11 mouse cellular contexts compared by ENCODE assay signal in the genomic region with DNA sequence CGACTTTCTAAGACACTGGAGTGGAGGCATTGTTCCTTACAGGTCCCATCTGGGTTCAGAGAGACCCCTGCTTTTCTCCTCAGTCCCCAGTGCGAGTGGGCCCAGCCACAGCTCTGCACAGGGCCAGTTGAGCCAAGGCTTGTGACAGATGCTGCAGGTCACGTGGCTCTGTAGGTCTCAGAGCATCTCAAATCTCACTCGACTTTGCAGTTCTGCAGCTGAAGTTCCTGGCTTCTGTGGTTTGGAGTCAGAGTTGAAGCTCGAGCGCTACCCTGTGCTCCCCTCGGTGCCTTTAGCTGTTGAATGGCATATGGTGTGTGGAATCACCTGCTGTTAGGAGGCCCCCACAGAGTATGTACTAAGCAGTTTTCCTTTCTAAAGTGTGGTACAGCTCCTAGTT.
A peak's percentile ranks its signal among the peaks of the same experiment; 100 is the strongest.
DNase-seq lines count a peak whose midpoint lies in the region; ATAC-seq lines count a peak whose summit lies in the region.
"Had no signal": no experiment of that assay in that cellular context is flagged by ENCODE, and none has a peak within 500 bp of the region (broad histone marks: within the 10 kb centered on the region; RNA-seq: fewer than 3 reads in every experiment).

No protein-coding gene starts in this region.

- 0 out of 2 replicates have a peak, but pooled peaks have one; percentile 45 for ATAC-seq in cerebellum, adult (ENCODE audit: insufficient number of reproducible peaks, low FRiP score, low TSS enrichment)
- no peak for ATAC-seq in midbrain, embryonic 16.5 days
- ATAC-seq in midbrain, embryonic 13.5 days, result no peak

- H3K27ac ChIP-seq in heart, embryonic 10.5 days, result peak overlapping the region; percentile 59; the same call in 1 of the 2 replicates
- 0 out of 2 replicates have a peak overlapping the region, but pooled peaks have one; percentile 29 for H3K27ac ChIP-seq in midbrain, embryonic 16.5 days (ENCODE audit: low read length)
- H3K27ac ChIP-seq in midbrain, embryonic 13.5 days, result no peak overlapping the region
- H3K27ac ChIP-seq: heart, embryonic 13.5 days had no signal

- H3K4me2 ChIP-seq in midbrain, embryonic 16.5 days (ENCODE audit: low read length), result no peak overlapping the region
- no peak overlapping the region for H3K4me2 ChIP-seq in midbrain, embryonic 13.5 days (replicated peaks)
- H3K4me2 ChIP-seq: heart, embryonic 13.5 days had no signal

- no peak for DNase-seq in cerebellum, adult 11-12 months
- DNase-seq in heart, embryonic 10.5 days (ENCODE audit: low spot score), result no peak
- DNase-seq in heart, postnatal 36 days, result no peak
- DNase-seq in thymus, postnatal 25 days, result peak; percentile 18
- no peak for DNase-seq in lung, postnatal 14 days
- DNase-seq: adrenal gland, adult 2 months; lung, adult 2 months had no signal

- no peak overlapping the region for H3K9ac ChIP-seq in midbrain, embryonic 16.5 days (ENCODE audit: low read depth, low read length)
- H3K9ac ChIP-seq in midbrain, embryonic 13.5 days (replicated peaks), result no peak overlapping the region
- H3K9ac ChIP-seq: heart, embryonic 13.5 days had no signal

- no peaks in the 10 kb centered on the region for H3K9me3 ChIP-seq in heart, embryonic 10.5 days
- H3K9me3 ChIP-seq in midbrain, embryonic 16.5 days (replicated peaks; ENCODE audit: control insufficient read depth, low read length, poor library complexity, severe bottlenecking), result no peaks in the 10 kb centered on the region
- no peaks in the 10 kb centered on the region for H3K9me3 ChIP-seq in midbrain, embryonic 13.5 days
- H3K9me3 ChIP-seq: heart, embryonic 13.5 days had no signal

- peaks cover 45% of the 10 kb centered on the region for H3K4me1 ChIP-seq in heart, embryonic 10.5 days
- H3K4me1 ChIP-seq in midbrain, embryonic 16.5 days (ENCODE audit: control insufficient read depth, insufficient read depth, low read length), result peaks cover 21% of the 10 kb centered on the region
- peaks cover 50% of the 10 kb centered on the region for H3K4me1 ChIP-seq in midbrain, embryonic 13.5 days (replicated peaks)

- 71% methylated on average over 7 of the region's 7 CpGs for WGBS in heart, embryonic 10.5 days
- 56% methylated on average over 7 of the region's 7 CpGs for WGBS in midbrain, embryonic 16.5 days
- WGBS in midbrain, embryonic 13.5 days, result 56% methylated on average over 7 of the region's 7 CpGs

- intact Hi-C loops in heart, postnatal 36 days (cut with DNase I), result no loop called here

- H3K4me3 ChIP-seq in heart, embryonic 10.5 days, result no peak overlapping the region
- H3K4me3 ChIP-seq in midbrain, embryonic 16.5 days (ENCODE audit: low read depth, low read length), result no peak overlapping the region
- H3K4me3 ChIP-seq in midbrain, embryonic 13.5 days (replicated peaks), result no peak overlapping the region
- H3K4me3 ChIP-seq: heart, embryonic 13.5 days had no signal

- H3K27me3 ChIP-seq in heart, embryonic 10.5 days (ENCODE audit: insufficient read depth, poor library complexity, severe bottlenecking), result no peaks in the 10 kb centered on the region
- no peaks in the 10 kb centered on the region for H3K27me3 ChIP-seq in midbrain, embryonic 16.5 days (ENCODE audit: control insufficient read depth, insufficient read depth, low read depth, low read length)
- no peaks in the 10 kb centered on the region for H3K27me3 ChIP-seq in midbrain, embryonic 13.5 days

- no peaks in the 10 kb centered on the region for H3K36me3 ChIP-seq in heart, embryonic 10.5 days
- no peaks in the 10 kb centered on the region for H3K36me3 ChIP-seq in midbrain, embryonic 16.5 days (ENCODE audit: control insufficient read depth, insufficient read depth, low read length)
- no peaks in the 10 kb centered on the region for H3K36me3 ChIP-seq in midbrain, embryonic 13.5 days
- H3K36me3 ChIP-seq: heart, embryonic 13.5 days had no signal
